Mouse (Mus musculus): ENCODE measurements around the gene Efcab10.

- no peak for TF ChIP-seq POLR2AphosphoS2 (IDR thresholded peaks at IDR 0.05; ENCODE audit: insufficient read length, low read depth)
- no peak for TF ChIP-seq E2F4 (IDR thresholded peaks at IDR 0.05; ENCODE audit: insufficient read depth)
- TF ChIP-seq MAX (IDR thresholded peaks at IDR 0.05; ENCODE audit: low read depth), result no peak
- no peak for TF ChIP-seq POLR2A (IDR thresholded peaks at IDR 0.05; ENCODE audit: insufficient read length, low read depth)
- no peak for TF ChIP-seq CEBPB (IDR thresholded peaks at IDR 0.05; ENCODE audit: insufficient read depth, poor library complexity, severe bottlenecking)
- no peak for TF ChIP-seq MYOG (IDR thresholded peaks at IDR 0.05; ENCODE audit: control insufficient read depth in 1 of 3, insufficient read depth in 1 of 3, insufficient read length in 2 of 3, low read depth in 2 of 3)
- TF ChIP-seq USF1 (IDR thresholded peaks at IDR 0.05; ENCODE audit: low read depth), result no peak
These were observed 42.0 kb upstream of the Efcab10 start for GRCm38 (mm10) chr12:33352671-33353070.
